ENCODE assay signal across 8 mouse cellular contexts in genomic region chr2:32704021-32704421, GRCm38 (mm10). TPM values are rescaled to one million over a fixed set of nuclear protein-coding genes. Genes with fewer than 3 reads are reported as not detected.
DNase-seq lines count a peak whose midpoint lies in the region; ATAC-seq and TF ChIP-seq lines count a peak whose summit lies in the region.

Gene Fpgs, minus strand, starts transcription at chr2:32704145.

- TF ChIP-seq CTCF in intestine, postnatal 0 days (IDR thresholded peaks at IDR 0.05; ENCODE audit: low read depth): no peak
- TF ChIP-seq CTCF in liver, postnatal 0 days (IDR thresholded peaks at IDR 0.05; ENCODE audit: low read depth): no peak

- H3K4me1 ChIP-seq in lung, embryonic 15.5 days: 0 out of 2 replicates have a peak, but pooled peaks cover 3% of the 10 kb centered on the region
- no peaks in the 10 kb centered on the region for H3K4me1 ChIP-seq in embryonic facial prominence, embryonic 13.5 days
- peaks cover 6% of the 10 kb centered on the region; the same call in 1 of the 2 replicates for H3K4me1 ChIP-seq in intestine, postnatal 0 days (replicated peaks; ENCODE audit: control insufficient read depth, insufficient read depth, low read length)
- no peaks in the 10 kb centered on the region for H3K4me1 ChIP-seq in liver, postnatal 0 days (ENCODE audit: insufficient read depth)

- WGBS in lung, embryonic 15.5 days: 65% methylated on average over 2 of the region's 2 CpGs
- 94% methylated on average over 2 of the region's 2 CpGs for WGBS in embryonic facial prominence, embryonic 13.5 days
- WGBS in intestine, postnatal 0 days: 44% methylated on average over 2 of the region's 2 CpGs
- 54% methylated on average over 2 of the region's 2 CpGs for WGBS in liver, postnatal 0 days (ENCODE audit: insufficient replicate concordance)

- peaks cover 63% of the 10 kb centered on the region for H3K36me3 ChIP-seq in lung, embryonic 15.5 days
- H3K36me3 ChIP-seq in embryonic facial prominence, embryonic 13.5 days: peaks cover 68% of the 10 kb centered on the region
- H3K36me3 ChIP-seq in intestine, postnatal 0 days (ENCODE audit: control insufficient read depth, insufficient read depth): peaks cover 51% of the 10 kb centered on the region
- H3K36me3 ChIP-seq in liver, postnatal 0 days (replicated peaks; ENCODE audit: insufficient read depth, low read length): peaks cover 49% of the 10 kb centered on the region

- H3K4me3 ChIP-seq in lung, embryonic 15.5 days: no peak within 1 kb of the TSS
- no peak within 1 kb of the TSS for H3K4me3 ChIP-seq in embryonic facial prominence, embryonic 13.5 days
- no peak within 1 kb of the TSS for H3K4me3 ChIP-seq in intestine, postnatal 0 days (ENCODE audit: low read depth, low read length)
- peak within 1 kb of the TSS; percentile 15 for H3K4me3 ChIP-seq in liver, postnatal 0 days (ENCODE audit: low read depth, low read length)

- no peak within 1 kb of the TSS for H3K9ac ChIP-seq in lung, embryonic 15.5 days
- no peak within 1 kb of the TSS for H3K9ac ChIP-seq in embryonic facial prominence, embryonic 13.5 days
- no peak within 1 kb of the TSS for H3K9ac ChIP-seq in intestine, postnatal 0 days (ENCODE audit: low read depth, low read length)
- peak within 1 kb of the TSS; percentile 63 for H3K9ac ChIP-seq in liver, postnatal 0 days (replicated peaks)

- TF ChIP-seq EP300 in liver, postnatal 0 days (IDR thresholded peaks at IDR 0.05; ENCODE audit: low read depth): 0 out of 2 replicates have a peak, but pooled peaks have one; percentile 43

- ATAC-seq in lung, embryonic 15.5 days (ENCODE audit: borderline replicate concordance, extremely low read depth, low FRiP score, low TSS enrichment): no peak
- no peak for ATAC-seq in embryonic facial prominence, embryonic 13.5 days (ENCODE audit: insufficient number of reproducible peaks, insufficient read depth, low FRiP score, low TSS enrichment, low read depth)
- ATAC-seq in intestine, postnatal 0 days: no peak
- ATAC-seq in liver, postnatal 0 days: peak; percentile 72

- DNase-seq in lung, postnatal 10 days: no peak
- DNase-seq in liver, postnatal 0 days: peak; percentile 76
- no peak for DNase-seq in cerebellum, adult 18-20 months
- no peak for DNase-seq in testis, postnatal 10 days (ENCODE audit: low spot score)
- no peak for DNase-seq in c-Kit-positive CD71-positive TER-119-positive erythroid progenitor cells, embryonic 14.5 days (ENCODE audit: low spot score)

- H3K27ac ChIP-seq in lung, embryonic 15.5 days: no peak within 1 kb of the TSS
- no peak within 1 kb of the TSS for H3K27ac ChIP-seq in embryonic facial prominence, embryonic 13.5 days
- peak within 1 kb of the TSS; percentile 62 for H3K27ac ChIP-seq in intestine, postnatal 0 days (ENCODE audit: low read depth, low read length)
- peak within 1 kb of the TSS; percentile 95 for H3K27ac ChIP-seq in liver, postnatal 0 days (ENCODE audit: low read depth)

- no peaks in the 10 kb centered on the region for H3K27me3 ChIP-seq in lung, embryonic 15.5 days
- no peaks in the 10 kb centered on the region for H3K27me3 ChIP-seq in embryonic facial prominence, embryonic 13.5 days
- no peaks in the 10 kb centered on the region for H3K27me3 ChIP-seq in intestine, postnatal 0 days (replicated peaks; ENCODE audit: control insufficient read depth, insufficient read depth, low read length)
- no peaks in the 10 kb centered on the region for H3K27me3 ChIP-seq in liver, postnatal 0 days (ENCODE audit: insufficient read depth, low read length)

- no peak within 1 kb of the TSS for H3K4me2 ChIP-seq in lung, embryonic 15.5 days
- no peak within 1 kb of the TSS for H3K4me2 ChIP-seq in embryonic facial prominence, embryonic 13.5 days
- H3K4me2 ChIP-seq in intestine, postnatal 0 days (replicated peaks; ENCODE audit: low read depth): peak within 1 kb of the TSS; percentile 13; the same call in 1 of the 2 replicates
- H3K4me2 ChIP-seq in liver, postnatal 0 days (ENCODE audit: low read depth, low read length): peak within 1 kb of the TSS; percentile 62

- H3K9me3 ChIP-seq in lung, embryonic 15.5 days: no peaks in the 10 kb centered on the region
- H3K9me3 ChIP-seq in embryonic facial prominence, embryonic 13.5 days: no peaks in the 10 kb centered on the region
- H3K9me3 ChIP-seq in intestine, postnatal 0 days (ENCODE audit: control insufficient read depth): no peaks in the 10 kb centered on the region
- H3K9me3 ChIP-seq in liver, postnatal 0 days (ENCODE audit: low read length): no peaks in the 10 kb centered on the region

RNA-seq across cellular contexts. Expression of gene Fpgs, which starts in this region (rescaled TPM):
- polyA plus RNA-seq in lung, embryonic 15.5 days (2015; fragmentation: Nextera tagmentation; extraction: Ambion mirVana): 27.9 and 28.6 TPM in 2 replicates
- 29.7 and 34.1 TPM in 2 replicates for polyA plus RNA-seq in embryonic facial prominence, embryonic 13.5 days (2015; fragmentation: Nextera tagmentation; extraction: Ambion mirVana)
- polyA plus RNA-seq in intestine, postnatal 0 days (2015; fragmentation: Nextera tagmentation; extraction: Ambion mirVana): 12.4 and 15.2 TPM in 2 replicates
- 85.3 and 95.9 TPM in 2 replicates for polyA plus RNA-seq in liver, postnatal 0 days (2015; fragmentation: Nextera tagmentation; extraction: Ambion mirVana)

Comparison
In these comparisons a context has a peak if more than half of its experiments do, and no peak if none do; other contexts are left out.
1. H3K27ac ChIP-seq: peak in intestine, postnatal 0 days (single experiment) and liver, postnatal 0 days (single experiment); none in lung, embryonic 15.5 days (single experiment) and embryonic facial prominence, embryonic 13.5 days (single experiment).
2. H3K4me2 ChIP-seq: peak in intestine, postnatal 0 days (single experiment) and liver, postnatal 0 days (single experiment); none in lung, embryonic 15.5 days (single experiment) and embryonic facial prominence, embryonic 13.5 days (single experiment).